Comparison of ENCODE assay signal across 11 mouse cellular contexts in genomic region chr5:92495771-92496409, GRCm38 (mm10). TPM values are rescaled to one million over a fixed set of nuclear protein-coding genes. Genes with fewer than 3 reads are reported as not detected.
DNase-seq lines count a peak whose midpoint lies in the region; ATAC-seq and TF ChIP-seq lines count a peak whose summit lies in the region.
"Had no signal": no experiment of that assay in that cellular context is flagged by ENCODE, and none has a peak within 500 bp of the region (broad histone marks: within the 10 kb centered on the region; RNA-seq: fewer than 3 reads in every experiment).

No protein-coding gene starts in this region.

- intact Hi-C loops in heart, postnatal 14 days (cut with DNase I): no loop called here

- peaks cover 31% of the 10 kb centered on the region for H3K4me1 ChIP-seq in liver, postnatal 0 days (ENCODE audit: insufficient read depth)

- H3K9ac ChIP-seq in liver, postnatal 0 days (replicated peaks): no peak overlapping the region
- H3K9ac ChIP-seq: limb, embryonic 15.5 days had no signal

- TF ChIP-seq EP300 in liver, postnatal 0 days (IDR thresholded peaks at IDR 0.05; ENCODE audit: low read depth): peak; percentile 56; the same call in 1 of the 2 replicates

- H3K27me3 ChIP-seq in liver, postnatal 0 days (ENCODE audit: insufficient read depth, low read length): no peaks in the 10 kb centered on the region
- H3K27me3 ChIP-seq: limb, embryonic 15.5 days had no signal

- no peak overlapping the region for H3K4me3 ChIP-seq in liver, postnatal 0 days (ENCODE audit: low read depth, low read length)
- H3K4me3 ChIP-seq: limb, embryonic 15.5 days had no signal

- WGBS in liver, postnatal 0 days (ENCODE audit: insufficient replicate concordance): 75% methylated on average over 7 of the region's 7 CpGs

- H3K27ac ChIP-seq in liver, postnatal 0 days (ENCODE audit: low read depth): peak overlapping the region; percentile 87
- H3K27ac ChIP-seq: limb, embryonic 15.5 days had no signal

- H3K9me3 ChIP-seq in liver, postnatal 0 days (ENCODE audit: low read length): no peaks in the 10 kb centered on the region
- H3K9me3 ChIP-seq: limb, embryonic 15.5 days had no signal

- no peak overlapping the region for H3K4me2 ChIP-seq in liver, postnatal 0 days (ENCODE audit: low read depth, low read length)
- H3K4me2 ChIP-seq: limb, embryonic 15.5 days had no signal

- ATAC-seq in liver, postnatal 0 days: peak; percentile 83
- ATAC-seq: forebrain, embryonic 16.5 days had no signal

- no peak for TF ChIP-seq CTCF in liver, postnatal 0 days (IDR thresholded peaks at IDR 0.05; ENCODE audit: low read depth)

- DNase-seq in heart, adult 8-10 months (ENCODE audit: low spot score): peak; percentile 0
- no peak for DNase-seq in heart, postnatal 14 days
- peak; percentile 68 for DNase-seq in urinary bladder, postnatal 14 days (ENCODE audit: low spot score)
- no peak for DNase-seq in urinary bladder, postnatal 25 days (ENCODE audit: low spot score)
- DNase-seq in liver, postnatal 0 days: peak; percentile 29
- DNase-seq in embryo, embryonic 11 days: no peak
- DNase-seq in embryo, embryonic 10.5 days (ENCODE audit: low spot score): no peak
- no peak for DNase-seq in kidney, adult 8-10 months
- DNase-seq: kidney, adult 2 months had no signal

- no peaks in the 10 kb centered on the region; the same call in 1 of the 2 replicates for H3K36me3 ChIP-seq in liver, postnatal 0 days (replicated peaks; ENCODE audit: insufficient read depth, low read length)
- H3K36me3 ChIP-seq: limb, embryonic 15.5 days had no signal

RNA-seq across cellular contexts. Expression of gene Scarb2, which starts 10.7 kb away (rescaled TPM):
- total RNA-seq in heart, adult 8-10 months (2022): 10 to 100 TPM; 84.5 to 87.7 (median 86.8) TPM
- total RNA-seq in heart, postnatal 14 days (2021): 10 to 100 TPM; 71.5 to 72.9 TPM
- 16.3 and 16.5 TPM in 2 replicates for polyA plus RNA-seq in liver, postnatal 0 days (2015; fragmentation: Nextera tagmentation; extraction: Ambion mirVana)

RNA-seq across cellular contexts. Expression of gene Fam47e, which starts 59.0 kb away (rescaled TPM):
- total RNA-seq in heart, adult 8-10 months (2022): not detected
- not detected for total RNA-seq in heart, postnatal 14 days (2021)
- polyA plus RNA-seq in liver, postnatal 0 days (2015; fragmentation: Nextera tagmentation; extraction: Ambion mirVana): 8.4 and 9.8 TPM in 2 replicates
- polyA plus RNA-seq: limb, embryonic 15.5 days had no signal

Comparison
In these comparisons a context has a peak if more than half of its experiments do, and no peak if none do; other contexts are left out.
1. DNase-seq: peak in heart, adult 8-10 months (single experiment), urinary bladder, postnatal 14 days (single experiment) and liver, postnatal 0 days (single experiment); none in heart, postnatal 14 days (0 of 2), urinary bladder, postnatal 25 days (single experiment), embryo, embryonic 11 days (single experiment), embryo, embryonic 10.5 days (single experiment) and kidney, adult 8-10 months (0 of 2).